Mouse (Mus musculus): ENCODE measurements around the gene Calhm5. TPM values are rescaled to one million over a fixed set of nuclear protein-coding genes. Genes with fewer than 3 reads are reported as not detected.

Gene Calhm5
- polyA plus RNA-seq, 1 experiment from 2014 or later = 0.05 TPM

Other genes with a start within 250 kb of the Calhm5 start
- not detected in 2 replicates for gene Sult3a1, start 238.8 kb downstream of the Calhm5 start, polyA plus RNA-seq (2015; fragmentation: Nextera tagmentation; extraction: Ambion mirVana)
- 0.06 TPM in 1 of 2 replicates, not detected in the other for gene Rsph4a, start 191.4 kb downstream of the Calhm5 start, polyA plus RNA-seq (2015; fragmentation: Nextera tagmentation; extraction: Ambion mirVana)
- 7.1 and 7.9 TPM in 2 replicates for gene Zup1, start 145.2 kb downstream of the Calhm5 start, polyA plus RNA-seq (2015; fragmentation: Nextera tagmentation; extraction: Ambion mirVana)
- 29.9 and 34.4 TPM in 2 replicates for gene Rwdd1, start 76.9 kb downstream of the Calhm5 start, polyA plus RNA-seq (2015; fragmentation: Nextera tagmentation; extraction: Ambion mirVana)
- gene Trappc3l, start 58.9 kb downstream of the Calhm5 start, polyA plus RNA-seq (2015; fragmentation: Nextera tagmentation; extraction: Ambion mirVana) = not detected in 2 replicates
- not detected in 2 replicates for gene Calhm4, start 52.2 kb downstream of the Calhm5 start, polyA plus RNA-seq (2015; fragmentation: Nextera tagmentation; extraction: Ambion mirVana)
- gene Calhm6, start 31.5 kb upstream of the Calhm5 start, polyA plus RNA-seq (2015; fragmentation: Nextera tagmentation; extraction: Ambion mirVana) = 1.8 and 2.4 TPM in 2 replicates
- 6.5 and 6.9 TPM in 2 replicates for gene Dse, start 111.2 kb upstream of the Calhm5 start, polyA plus RNA-seq (2015; fragmentation: Nextera tagmentation; extraction: Ambion mirVana)
- gene Tspyl1, start 185.7 kb upstream of the Calhm5 start, polyA plus RNA-seq (2015; fragmentation: Nextera tagmentation; extraction: Ambion mirVana) = 22.5 and 24.5 TPM in 2 replicates
- gene Tspyl4, start 200.9 kb upstream of the Calhm5 start, polyA plus RNA-seq (2015; fragmentation: Nextera tagmentation; extraction: Ambion mirVana) = 0.39 and 0.71 TPM in 2 replicates